Mouse (Mus musculus) cerebellum, adult 9-11 months (tissue): ENCODE data around the gene Gpr137.

Source experiments
- DNase-seq: peaks from one replicate; pipeline ENCODE4 v3.0.0; 2022

Gene Gpr137

DNA sequence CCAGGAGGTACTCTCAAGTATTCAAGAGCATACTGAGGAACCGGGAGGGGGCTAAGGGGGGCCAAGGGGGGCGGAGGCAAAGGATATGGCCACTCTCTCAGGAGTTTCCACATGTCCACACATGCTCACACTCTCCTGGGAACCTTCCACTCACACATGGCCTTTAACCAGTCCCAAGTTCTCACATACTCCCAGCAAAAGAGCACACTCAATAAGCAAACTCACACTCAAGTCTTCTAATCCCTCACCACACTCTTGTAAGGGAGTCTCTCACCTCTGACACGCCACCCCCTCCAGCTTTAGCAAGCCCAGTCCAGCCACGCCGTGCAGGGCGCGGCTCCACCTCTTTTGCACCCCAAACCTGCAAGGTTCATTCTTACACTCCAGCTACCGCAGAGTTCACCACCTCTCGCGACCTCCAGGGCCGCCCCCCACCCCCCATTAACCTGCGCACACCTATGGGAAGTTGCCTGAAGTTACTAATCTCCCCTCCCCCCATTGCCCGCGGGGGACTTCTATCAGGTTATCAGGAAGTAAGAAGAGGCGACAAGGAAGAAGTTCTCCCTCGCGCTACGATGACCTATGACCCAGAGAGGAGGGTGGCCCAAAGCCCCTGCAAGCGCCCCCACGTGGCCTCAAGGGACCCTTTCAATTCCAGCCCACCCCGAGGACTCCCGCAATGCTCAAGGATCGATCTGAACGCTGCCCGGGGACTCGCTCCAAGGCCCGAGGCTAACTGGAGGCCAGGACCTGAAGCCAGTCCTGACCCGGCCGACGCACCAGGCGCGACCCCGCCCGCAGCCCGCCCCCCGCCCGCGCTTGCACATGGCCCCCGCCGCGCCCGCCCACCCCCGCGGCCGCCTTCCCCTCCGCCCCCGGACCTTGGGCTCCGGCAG lies 21.3 kb downstream of the Gpr137 start:
- DNase-seq: peak; percentile 88

DNA sequence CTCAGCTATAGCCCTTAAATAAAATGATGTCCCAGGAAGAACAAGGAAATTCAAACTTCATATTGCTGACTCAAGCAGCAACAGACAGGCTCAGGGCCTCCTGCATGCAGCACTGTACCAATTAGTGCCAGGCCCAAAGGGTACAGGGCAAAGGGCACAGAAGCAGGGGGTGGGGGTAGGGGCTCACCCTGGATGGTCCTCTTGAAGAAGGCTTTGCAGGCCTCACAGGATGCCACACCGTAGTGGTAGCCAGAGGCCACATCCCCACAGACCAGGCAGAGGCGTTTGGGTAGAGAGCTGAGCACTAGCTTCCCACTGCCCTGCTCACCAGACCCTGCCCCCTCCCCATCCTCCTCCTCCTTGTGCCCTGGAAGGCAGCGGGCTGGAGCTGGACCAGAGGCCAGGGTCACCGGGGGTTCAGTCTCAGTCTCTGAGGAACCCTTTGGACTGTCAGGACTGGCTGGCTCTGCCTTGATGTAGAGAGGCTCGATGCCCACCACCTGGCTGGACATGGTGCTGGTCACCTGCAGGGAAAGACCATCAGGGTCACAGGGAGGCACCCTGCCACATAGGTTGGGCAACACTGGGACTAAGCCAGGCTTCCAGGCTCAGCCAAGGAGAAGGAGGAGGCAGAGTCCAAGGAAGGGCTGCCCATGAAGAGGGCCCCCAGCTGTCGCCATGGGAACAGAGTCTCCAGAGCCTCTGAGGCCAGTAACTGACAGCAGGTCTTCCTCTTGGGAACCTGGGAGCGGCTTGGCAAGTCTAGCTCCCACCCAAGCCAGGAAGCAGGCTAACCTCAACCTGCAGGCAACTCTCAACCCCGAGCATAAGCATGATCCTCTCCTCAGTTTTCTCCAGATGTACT lies 22.2 kb downstream of the Gpr137 start:
- DNase-seq: peak; percentile 85

DNA sequence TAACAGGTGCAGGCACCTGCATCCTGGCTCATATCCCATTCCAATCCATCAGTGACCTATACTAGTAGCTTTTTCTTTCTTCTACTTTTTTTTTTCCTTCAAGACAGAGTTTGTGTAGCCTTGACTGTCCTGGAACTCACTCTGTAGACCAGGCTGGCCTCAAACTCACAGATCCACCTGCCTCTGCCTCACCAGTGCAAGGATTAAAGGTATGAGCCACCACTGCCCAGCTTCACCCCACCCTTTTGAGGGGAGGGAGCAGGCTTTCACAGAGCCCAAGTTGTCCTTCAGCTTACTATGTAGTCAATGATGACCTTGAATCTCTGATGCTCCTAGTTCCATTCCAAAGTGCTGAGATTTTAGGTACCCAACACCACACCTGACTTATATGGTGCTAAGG lies 22.8 kb downstream of the Gpr137 start:
- DNase-seq: peak; percentile 48

DNA sequence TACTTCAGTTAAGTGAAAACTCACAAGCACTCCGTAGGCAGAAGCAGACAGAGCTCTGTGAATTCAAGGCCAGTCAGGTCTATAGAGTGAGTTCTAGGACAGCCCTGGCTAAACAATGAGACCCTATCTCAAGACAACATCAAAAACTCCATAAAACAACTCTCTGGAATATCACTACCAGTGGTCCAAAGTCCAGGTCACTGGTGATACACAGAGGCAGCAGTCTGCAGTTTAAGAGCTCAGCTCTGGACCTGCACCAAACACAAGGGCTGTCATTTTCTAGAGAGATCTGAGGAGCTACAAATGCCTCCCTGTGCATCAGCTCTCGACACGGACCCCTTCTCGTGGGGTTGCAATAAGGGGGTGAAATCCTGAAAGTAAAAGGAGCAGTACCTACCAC lies 24.0 kb downstream of the Gpr137 start:
- DNase-seq: peak; percentile 20

DNA sequence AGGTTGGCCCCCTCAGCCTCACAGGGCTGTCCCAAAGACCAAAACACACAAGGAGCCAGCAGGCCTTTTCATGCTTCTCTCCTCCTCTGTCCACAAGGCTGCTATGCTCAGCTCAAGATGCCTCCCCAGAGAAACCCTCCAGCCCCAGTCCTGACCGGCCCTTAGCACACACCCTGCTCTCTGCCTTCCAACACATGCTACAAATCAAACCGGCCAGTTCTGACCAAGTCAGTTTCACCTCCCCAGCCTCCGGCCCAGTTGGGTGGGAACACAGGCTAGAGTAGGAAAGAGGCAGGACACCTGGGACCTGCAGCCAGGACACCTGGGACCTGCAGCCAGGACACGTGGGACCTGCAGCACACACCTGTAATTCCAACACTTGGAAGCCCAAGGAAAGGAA lies 25.8 kb downstream of the Gpr137 start:
- no peak for DNase-seq

DNA sequence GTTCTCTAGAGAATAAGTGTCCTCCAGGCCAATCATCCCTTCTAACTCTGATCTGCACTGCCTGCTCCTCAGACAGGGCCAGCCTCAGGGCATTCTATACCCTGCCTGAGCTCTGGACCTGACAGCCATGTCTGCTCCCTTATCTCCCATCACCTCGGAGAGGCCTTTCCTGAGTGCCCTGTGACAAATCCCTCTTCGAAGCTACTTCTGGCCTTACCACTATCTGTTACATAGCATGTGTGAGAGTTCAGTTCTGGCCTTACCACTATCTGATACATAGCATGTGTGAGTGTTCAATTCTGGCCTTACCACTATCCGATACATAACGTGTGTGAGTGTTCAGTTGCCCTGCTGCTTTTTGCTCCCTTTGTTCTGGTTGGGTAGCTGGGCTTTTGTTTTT lies 27.0 kb downstream of the Gpr137 start:
- DNase-seq: no peak

DNA sequence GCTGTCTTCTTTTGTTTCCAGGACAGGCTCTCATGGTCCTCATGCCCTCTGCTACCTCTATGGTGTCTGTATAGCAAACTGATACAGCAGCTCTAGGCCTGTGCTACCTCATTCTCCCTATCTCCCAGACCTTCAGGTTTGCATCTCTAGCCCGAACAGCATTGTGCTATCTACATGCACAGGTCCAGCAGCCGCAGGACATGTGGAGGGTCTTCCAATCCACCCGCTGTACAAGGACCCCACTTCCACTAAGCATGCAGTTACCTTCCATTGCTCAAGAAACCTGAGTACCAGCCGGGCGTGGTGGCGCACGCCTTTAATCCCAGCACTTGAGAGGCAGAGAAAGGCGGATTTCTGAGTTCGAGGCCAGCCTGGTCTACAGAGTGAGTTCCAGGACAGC lies 27.7 kb downstream of the Gpr137 start:
- no peak for DNase-seq

DNA sequence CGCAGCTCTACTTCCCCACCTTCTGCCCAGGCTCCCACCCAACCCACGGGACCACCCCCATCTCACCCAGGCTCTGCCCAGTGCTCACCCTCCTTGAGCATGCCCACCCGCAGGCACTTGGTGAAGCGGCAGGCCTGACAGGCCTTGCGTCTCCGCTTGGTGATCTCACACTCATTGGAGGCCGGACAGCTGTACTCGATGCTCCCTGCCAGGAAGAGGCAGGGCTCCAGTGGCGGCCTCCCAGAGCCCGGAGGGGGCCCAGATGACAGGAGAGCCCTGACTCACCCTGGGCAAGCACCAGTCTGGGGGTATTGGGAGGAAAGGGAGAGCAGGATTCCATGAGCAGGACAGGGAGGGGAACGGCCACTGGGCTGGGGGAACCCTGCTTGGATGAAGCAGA lies 28.3 kb downstream of the Gpr137 start:
- DNase-seq: peak; percentile 46

DNA sequence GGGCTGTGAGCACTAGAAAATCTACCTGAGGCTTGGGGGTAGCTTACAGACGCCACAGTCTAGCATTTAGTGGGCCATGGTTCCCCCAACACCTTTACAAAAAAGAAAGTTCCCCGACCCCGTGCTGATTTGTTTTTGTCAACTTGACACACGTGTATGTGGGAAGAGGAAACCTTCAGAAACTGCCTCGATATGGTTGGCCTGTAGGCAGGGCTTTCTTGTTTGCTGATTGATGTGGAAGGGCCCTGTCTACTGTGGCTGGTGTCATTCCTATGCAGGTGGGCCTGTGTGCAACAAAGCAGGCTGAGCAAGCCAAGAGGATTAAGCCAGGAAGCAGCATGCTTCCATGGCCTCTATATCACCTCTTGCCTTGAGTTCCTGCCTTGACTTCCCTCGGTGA lies 29.2 kb downstream of the Gpr137 start:
- no peak for DNase-seq

DNA sequence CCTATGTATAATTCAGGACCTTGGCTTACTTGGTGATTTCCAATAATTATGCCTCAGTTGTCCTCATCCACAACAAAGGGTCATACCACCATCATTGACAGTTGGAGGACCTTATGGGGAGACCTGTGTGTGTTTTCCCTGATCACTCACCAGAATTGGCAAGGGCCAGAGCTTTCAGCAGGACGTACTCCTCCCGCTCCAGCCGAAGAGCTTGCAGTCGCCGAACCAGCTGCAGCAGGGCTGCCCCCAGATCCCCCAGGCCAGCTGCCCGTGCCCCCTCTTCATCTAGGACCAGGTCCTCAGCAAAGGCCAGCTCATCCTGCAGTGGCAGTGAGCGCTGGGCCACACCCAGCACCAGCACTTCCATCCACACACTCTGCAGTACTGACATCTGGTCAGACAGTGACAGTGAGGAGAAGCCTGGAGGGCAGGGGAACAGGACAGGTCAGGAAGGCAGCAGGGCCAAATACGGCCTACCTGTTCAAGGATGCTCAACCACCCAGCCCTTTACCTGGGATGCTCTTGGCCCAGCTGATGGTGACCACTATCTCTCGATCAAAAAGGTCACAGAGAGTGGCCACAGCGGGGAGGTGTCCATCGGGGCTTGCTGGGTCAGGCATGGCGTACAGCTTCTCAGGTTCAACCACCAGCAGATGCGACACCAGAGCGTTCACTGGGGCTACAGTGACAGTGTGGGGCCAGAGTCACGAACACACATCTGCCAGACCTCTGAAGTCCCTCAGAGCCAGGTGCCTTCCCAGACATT lies 29.9 kb downstream of the Gpr137 start:
- peak; percentile 48 for DNase-seq

DNA sequence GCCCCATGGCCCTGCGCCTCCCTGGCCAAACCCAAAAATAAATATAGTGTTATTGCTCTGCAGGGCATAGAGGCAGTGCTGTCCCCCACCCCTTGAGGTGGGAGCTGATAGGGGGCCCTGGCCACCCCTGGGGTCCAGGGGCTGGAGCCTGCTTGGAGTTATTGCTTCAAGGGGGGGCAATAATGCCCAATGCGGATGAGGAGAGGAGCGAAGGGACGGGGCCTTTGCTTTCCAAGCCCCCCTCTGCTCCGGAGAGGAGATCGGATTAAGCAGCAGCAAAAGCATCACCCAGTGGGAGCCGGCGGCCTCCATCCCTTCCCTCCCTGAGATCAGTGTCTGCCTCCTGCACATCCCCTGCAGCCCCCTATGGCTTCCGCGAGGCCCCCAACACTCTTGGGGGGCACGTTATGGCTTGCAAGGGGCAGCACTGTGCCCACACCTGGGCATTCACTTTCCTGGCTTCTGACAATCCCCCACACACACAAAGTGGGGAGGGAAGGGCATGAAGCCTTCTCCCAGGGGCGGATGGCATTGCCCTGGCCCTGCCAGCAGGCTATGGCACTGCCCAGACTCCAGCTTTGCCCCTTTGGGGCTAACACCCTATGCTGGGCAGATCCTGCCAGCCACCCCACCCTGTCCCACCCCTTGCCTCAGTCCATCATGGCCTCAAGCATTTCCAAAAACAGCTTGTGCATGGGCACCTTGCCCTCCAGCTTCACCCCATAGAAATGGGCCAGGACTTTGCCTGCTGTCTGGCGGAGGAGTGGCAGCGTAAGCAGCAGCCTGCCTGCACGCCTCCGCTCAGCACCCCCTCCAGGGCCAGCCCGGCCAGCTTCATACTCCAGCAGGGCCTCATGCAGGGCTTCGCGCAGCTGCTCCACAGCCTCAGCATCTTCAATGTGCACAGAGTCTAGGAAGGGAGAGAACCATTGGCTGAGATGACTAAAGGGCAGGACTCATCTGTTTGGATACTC lies 30.9 kb downstream of the Gpr137 start:
- DNase-seq: peak; percentile 66

DNA sequence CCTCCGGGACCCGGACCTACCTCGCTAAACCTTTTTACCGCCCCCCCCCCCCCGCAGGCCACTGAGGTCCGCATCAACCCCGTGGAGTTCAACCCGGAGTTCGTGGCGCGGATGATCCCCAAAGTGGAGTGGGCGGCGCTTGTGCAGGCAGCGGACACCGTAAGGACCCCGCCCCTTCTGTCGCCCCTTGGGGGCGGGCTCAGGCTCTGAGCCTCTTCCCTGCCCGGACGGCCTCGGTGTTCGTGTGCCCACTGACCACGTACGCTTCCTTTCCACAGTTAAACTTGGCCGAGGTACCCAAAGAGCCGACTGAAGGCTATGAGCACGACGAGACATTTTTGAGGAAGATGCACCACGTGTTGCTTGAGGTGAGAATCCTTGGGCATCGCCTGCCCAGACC lies 32.0 kb downstream of the Gpr137 start:
- peak; percentile 80 for DNase-seq

DNA sequence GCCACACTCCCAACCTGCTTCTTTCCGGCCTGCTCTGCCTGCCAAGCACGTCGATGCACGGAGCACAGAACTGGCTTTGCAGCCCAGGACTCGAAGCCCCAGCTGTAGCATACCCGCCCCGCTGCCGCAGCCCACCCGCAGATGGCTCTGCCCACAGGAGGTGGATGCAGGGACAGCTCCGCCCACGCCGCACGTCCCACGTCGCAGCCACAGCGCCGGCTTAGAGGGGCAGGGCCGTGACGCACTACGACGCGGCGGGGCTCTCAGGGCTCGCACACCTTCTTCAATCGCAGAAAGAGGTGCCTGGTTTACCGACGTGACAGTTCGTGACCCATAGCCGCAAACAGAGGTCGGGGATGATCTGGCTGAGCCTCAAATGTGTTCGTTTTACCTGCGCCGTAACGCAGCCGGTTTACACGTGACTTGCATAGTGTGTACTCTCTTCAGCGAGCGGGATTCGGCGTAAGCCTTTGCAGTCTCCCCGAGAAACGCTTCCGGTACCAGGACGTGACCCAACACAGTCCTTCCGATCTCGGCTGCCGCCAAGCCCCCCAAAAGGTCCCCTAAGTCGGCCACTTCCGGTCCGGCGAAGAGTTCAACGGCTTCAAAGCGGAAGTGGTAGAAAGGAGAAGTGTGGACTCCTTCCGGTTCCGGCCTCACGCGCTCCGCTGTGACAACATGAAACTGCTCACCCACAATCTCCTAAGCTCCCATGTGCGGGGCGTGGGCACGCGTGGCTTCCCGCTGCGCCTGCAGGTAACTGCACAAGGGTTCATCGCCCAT lies 32.6 kb downstream of the Gpr137 start, which contains the start of the genes Trmt112 and Prdx5:
Gene Trmt112, plus strand, starts transcription at position 192 of the 783 bp plus-strand sequence.
Gene Prdx5, minus strand, starts transcription at position 600 of the 783 bp plus-strand sequence.
- DNase-seq: peak; percentile 94

DNA sequence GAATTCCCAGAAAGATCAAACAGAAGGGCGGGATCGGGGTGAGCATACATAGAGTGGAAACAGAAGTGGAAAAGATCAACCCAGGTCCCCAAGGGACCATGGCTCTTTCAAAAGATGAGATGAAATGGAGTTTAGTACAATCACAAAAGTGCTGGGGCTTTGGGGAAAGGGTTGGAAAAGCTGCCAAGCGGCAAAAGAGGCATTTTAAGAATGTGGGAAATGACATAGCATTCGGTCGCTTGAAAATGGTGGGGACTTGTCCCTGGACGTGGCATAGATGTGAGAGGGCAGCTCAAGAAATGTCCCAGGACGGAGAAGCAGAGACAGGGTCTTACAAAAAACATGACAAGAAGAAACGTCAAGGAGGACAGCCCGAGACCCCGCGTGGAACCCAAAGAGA lies 33.3 kb downstream of the Gpr137 start:
- DNase-seq: no peak

DNA sequence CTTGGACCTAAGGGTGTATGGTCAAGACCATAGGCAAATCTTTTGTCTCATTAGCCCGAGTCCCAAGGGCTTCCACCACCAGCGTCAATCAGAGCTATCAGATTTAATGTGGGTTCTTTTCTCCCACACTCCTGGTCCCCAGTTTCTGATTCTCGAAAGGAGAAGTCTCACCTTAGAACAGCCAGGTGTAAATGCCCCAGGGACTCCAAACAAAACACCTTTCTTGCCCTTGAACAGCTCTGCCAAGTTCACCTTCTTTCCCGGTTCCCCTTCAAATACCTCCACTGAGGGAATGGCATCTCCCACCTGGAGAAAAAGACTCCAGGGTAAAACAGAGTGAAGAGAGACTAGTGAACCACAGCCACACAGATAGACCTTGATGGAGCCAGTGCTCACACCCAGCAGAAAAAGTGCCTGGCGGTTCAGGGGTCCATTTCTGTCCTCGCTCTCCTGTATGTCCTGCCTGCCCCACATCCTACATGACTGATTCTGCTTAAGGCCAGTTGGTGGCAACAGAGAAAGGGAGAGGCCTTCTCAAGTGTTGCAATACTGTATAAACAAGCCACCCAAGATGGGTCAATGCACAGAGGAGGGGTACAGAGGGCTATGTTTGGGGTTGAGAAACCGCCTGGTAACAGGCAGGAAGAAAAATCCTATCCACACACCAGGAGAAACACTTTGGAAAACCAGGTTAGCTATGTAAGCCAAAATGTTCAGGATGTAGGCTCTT lies 34.3 kb downstream of the Gpr137 start:
- DNase-seq: no peak

DNA sequence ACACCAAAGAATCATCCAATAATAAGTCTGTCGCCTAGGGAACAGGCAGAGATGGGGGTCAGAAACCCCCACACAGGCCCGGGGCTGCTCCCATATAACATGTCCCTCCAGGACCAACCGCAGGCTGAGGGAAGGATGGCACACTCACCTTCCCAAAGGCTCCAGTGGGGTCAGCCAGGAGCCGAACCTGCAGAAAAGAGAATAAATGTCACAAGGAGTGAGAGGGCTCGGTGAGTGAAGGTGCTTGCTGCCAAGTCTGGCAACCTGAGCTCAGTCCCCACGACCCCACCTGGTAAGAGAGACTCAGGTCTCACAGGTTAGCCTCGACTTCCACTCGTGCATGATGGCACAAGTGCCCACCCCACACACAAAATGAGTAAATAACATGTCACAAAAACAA lies 35.2 kb downstream of the Gpr137 start:
- DNase-seq: no peak

DNA sequence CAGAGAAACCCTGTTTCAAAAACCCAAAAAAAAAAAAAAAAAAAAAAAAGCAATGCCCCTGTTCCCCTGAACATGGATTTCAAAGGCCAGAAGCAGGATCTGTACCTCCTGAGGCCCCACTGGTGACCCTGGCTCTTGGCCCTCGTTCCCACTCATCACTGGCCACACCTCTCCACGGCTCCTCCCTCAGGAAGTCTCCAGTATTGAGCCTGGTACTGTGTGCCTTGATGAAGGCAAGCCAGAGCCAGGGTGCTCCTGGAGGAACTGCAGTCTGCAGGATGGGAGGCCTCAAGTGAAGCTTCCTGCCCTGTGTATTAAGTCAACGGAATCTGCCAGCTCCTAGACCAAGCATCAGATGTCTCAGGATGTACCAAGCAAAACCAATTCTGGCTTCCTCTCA lies 36.1 kb downstream of the Gpr137 start:
- no peak for DNase-seq

DNA sequence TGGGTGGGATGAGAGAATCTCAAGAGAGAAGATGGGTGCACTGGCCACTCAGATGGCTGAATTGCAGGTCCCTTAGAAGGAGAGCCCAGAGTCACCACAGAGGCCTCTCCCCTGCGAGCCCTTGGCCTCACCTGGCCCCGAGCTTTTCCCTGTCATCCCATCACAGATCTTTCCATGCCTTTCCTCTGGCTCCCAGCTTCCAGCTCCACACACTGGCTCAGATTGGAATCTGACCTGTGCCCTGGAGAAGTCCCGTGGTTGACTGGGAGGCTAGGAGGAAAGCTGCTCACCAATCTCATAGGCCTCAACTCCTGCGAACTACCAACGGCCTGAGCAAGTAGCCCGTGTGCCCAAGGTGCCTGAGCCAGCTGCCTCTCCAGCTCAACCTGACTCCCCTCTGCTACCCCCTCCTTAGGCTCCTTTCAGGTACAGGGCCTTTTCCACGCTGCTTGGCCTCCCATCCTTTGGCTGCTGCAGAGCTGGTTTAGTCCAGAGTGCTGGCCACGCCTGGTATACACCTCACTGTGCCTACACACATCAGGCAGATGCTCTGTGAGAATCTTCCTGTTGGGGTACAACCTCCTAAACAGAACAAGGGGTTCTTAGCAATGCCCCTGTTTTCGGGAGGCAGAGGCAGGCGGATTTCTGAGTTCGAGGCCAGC lies 36.7 kb downstream of the Gpr137 start:
- DNase-seq: no peak

DNA sequence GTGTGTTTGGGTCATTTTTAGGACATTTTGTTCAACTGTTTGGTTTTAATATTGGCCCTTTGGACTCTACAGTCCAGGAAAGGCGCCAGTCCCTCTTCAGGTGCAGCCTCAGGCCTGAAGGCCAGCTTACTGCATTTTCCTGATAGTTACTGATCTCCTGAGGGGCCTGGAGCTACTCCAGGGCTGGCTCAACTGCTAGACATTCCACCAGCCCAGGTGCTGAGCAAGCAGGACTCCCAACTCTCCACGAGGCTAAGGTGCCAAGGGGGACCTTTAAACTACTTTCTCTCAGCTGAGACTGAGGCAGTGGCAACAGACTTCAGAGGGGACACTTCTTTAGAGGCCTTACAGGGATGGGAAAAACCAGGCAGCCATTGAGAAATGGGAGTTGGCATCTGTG lies 37.4 kb downstream of the Gpr137 start:
- no peak for DNase-seq

DNA sequence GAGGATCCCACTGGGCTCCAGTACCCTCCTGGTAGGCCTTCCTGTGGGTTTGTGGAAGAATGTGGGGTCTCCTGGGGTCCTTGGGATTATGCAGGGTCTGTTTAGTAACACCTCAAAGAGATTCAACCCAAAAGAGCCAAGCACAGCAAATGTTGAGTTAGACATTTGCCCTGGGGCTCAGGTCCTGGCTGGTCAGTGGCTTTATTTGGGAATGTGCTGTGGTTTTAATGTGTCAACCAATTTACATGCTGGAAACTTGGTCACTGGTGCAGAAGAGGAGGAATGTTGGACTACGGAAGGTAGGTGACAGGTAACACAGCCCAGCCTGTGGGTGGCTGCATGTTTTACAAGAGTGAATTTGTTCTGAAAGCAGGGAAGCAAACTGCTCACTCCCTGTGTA lies 39.2 kb downstream of the Gpr137 start:
- DNase-seq: no peak
